Mouse (Mus musculus): Measurements from ENCODE around the gene Col24a1. TPM values are rescaled to one million over a fixed set of nuclear protein-coding genes. Genes with fewer than 3 reads are reported as not detected.

The Col24a1 gene
- total RNA-seq, 4 experiments from 2014 or later: 0.06 to 0.16 TPM; not detected in 2

- no peak for DNase-seq (ENCODE audit: low spot score)
These were observed 164.8 kb downstream of the Col24a1 start for GRCm38 (mm10) chr3:145457039-145457438.

- no peak for DNase-seq (ENCODE audit: low spot score)
These were observed 170.1 kb downstream of the Col24a1 start for GRCm38 (mm10) chr3:145462351-145462750.

- DNase-seq (ENCODE audit: low spot score): no peak
These were observed 171.5 kb downstream of the Col24a1 start for GRCm38 (mm10) chr3:145463731-145464130.

GRCm38 (mm10) chr3:145471094-145471493, 178.8 kb downstream of the Col24a1 start:
- peak; percentile 36 for DNase-seq (ENCODE audit: low spot score)

- no peak for DNase-seq (ENCODE audit: low spot score)
These were observed 181.9 kb downstream of the Col24a1 start for GRCm38 (mm10) chr3:145474163-145474562.

- no peak for DNase-seq (ENCODE audit: low spot score)
These were observed 184.4 kb downstream of the Col24a1 start for GRCm38 (mm10) chr3:145476634-145477033.

GRCm38 (mm10) chr3:145477074-145477473, 184.8 kb downstream of the Col24a1 start:
- DNase-seq (ENCODE audit: low spot score): peak; percentile 30

- peak; percentile 53 for DNase-seq (ENCODE audit: low spot score)
These were observed 186.2 kb downstream of the Col24a1 start for GRCm38 (mm10) chr3:145478446-145478845.

GRCm38 (mm10) chr3:145490279-145490678, 198.0 kb downstream of the Col24a1 start:
- DNase-seq (ENCODE audit: low spot score): no peak

GRCm38 (mm10) chr3:145491326-145491725, 199.1 kb downstream of the Col24a1 start:
- no peak for DNase-seq (ENCODE audit: low spot score)

GRCm38 (mm10) chr3:145498127-145498526, 205.9 kb downstream of the Col24a1 start:
- no peak for DNase-seq (ENCODE audit: low spot score)

GRCm38 (mm10) chr3:145498893-145499292, 206.6 kb downstream of the Col24a1 start:
- DNase-seq (ENCODE audit: low spot score): no peak

- no peak for DNase-seq (ENCODE audit: low spot score)
These were observed 212.6 kb downstream of the Col24a1 start for GRCm38 (mm10) chr3:145504830-145505229.

GRCm38 (mm10) chr3:145508550-145508949, 216.3 kb downstream of the Col24a1 start:
- no peak for DNase-seq (ENCODE audit: low spot score)

GRCm38 (mm10) chr3:145514197-145514596, 221.9 kb downstream of the Col24a1 start:
- DNase-seq (ENCODE audit: low spot score): no peak

GRCm38 (mm10) chr3:145521528-145522080, 229.3 kb downstream of the Col24a1 start:
- no peak for DNase-seq (ENCODE audit: low spot score)

GRCm38 (mm10) chr3:145522311-145522710, 230.0 kb downstream of the Col24a1 start:
- no peak for DNase-seq (ENCODE audit: low spot score)

- no peak for DNase-seq (ENCODE audit: low spot score)
These were observed 233.0 kb downstream of the Col24a1 start for GRCm38 (mm10) chr3:145525266-145525665.

- no peak for DNase-seq (ENCODE audit: low spot score)
These were observed 245.6 kb downstream of the Col24a1 start for GRCm38 (mm10) chr3:145537870-145538269.

- DNase-seq (ENCODE audit: low spot score): no peak
These were observed 256.5 kb downstream of the Col24a1 start for GRCm38 (mm10) chr3:145548441-145549415.

GRCm38 (mm10) chr3:145550216-145550615, 257.9 kb downstream of the Col24a1 start:
- no peak for DNase-seq (ENCODE audit: low spot score)

GRCm38 (mm10) chr3:145554388-145554787, 262.1 kb downstream of the Col24a1 start:
- no peak for DNase-seq (ENCODE audit: low spot score)

- no peak for DNase-seq (ENCODE audit: low spot score)
These were observed 263.9 kb downstream of the Col24a1 start for GRCm38 (mm10) chr3:145556206-145556605.

All from heart, adult 8-10 months (tissue).